Mouse (Mus musculus) myocyte (in vitro differentiated cells): Measurements from ENCODE around the gene Thyn1.

Experiments
- CEBPB ChIP-seq: IDR thresholded peaks from 2 replicates; pipeline ENCODE4 v1.6.1; 2011; ENCODE audit warnings: mild to moderate bottlenecking, moderate library complexity; ENCODE audit not compliant: poor library complexity, insufficient read depth, severe bottlenecking
- MAX ChIP-seq: IDR thresholded peaks from one replicate; pipeline ENCODE4 v1.6.1; 2011; ENCODE audit warnings: low read depth, mild to moderate bottlenecking, control low read depth
- MYOD1 ChIP-seq, 3 experiments: IDR thresholded peaks; one replicate each; pipeline ENCODE4 v1.6.1; 2011; ENCODE audit warnings: control low read depth in 2 of 3, low read depth in 2 of 3, mild to moderate bottlenecking in 2 of 3, moderate library complexity in 1 of 3; ENCODE audit not compliant: insufficient read length in 2 of 3, control insufficient read depth in 1 of 3
- POLR2A ChIP-seq: IDR thresholded peaks from one replicate; pipeline ENCODE4 v1.6.1; 2011; ENCODE audit warnings: low read depth, mild to moderate bottlenecking, control low read depth, moderate library complexity; ENCODE audit not compliant: insufficient read length
- POLR2AphosphoS2 ChIP-seq: IDR thresholded peaks from one replicate; pipeline ENCODE4 v1.6.1; 2011; ENCODE audit warnings: low read depth, control low read depth; ENCODE audit not compliant: insufficient read length
- TCF12 ChIP-seq: IDR thresholded peaks from one replicate; pipeline ENCODE4 v1.6.1; 2011; ENCODE audit warnings: mild to moderate bottlenecking, control low read depth; ENCODE audit not compliant: poor library complexity, insufficient read depth, severe bottlenecking
- TCF3 ChIP-seq: IDR thresholded peaks from one replicate; pipeline ENCODE4 v1.6.1; 2011; ENCODE audit warnings: low read depth, control low read depth; ENCODE audit not compliant: insufficient read length
- USF1 ChIP-seq: IDR thresholded peaks from one replicate; pipeline ENCODE4 v1.6.1; 2011; ENCODE audit warnings: low read depth, mild to moderate bottlenecking, control low read depth, moderate library complexity

- TF ChIP-seq POLR2A (no peak), USF1 (no peak), MAX (no peak), POLR2AphosphoS2 (no peak), TCF12 (no peak), MYOD1 (IDR thresholded peaks at IDR 0.05; ENCODE audit: control insufficient read depth in 1 of 3, insufficient read length in 2 of 3, low read depth in 2 of 3) (no peak), CEBPB (no peak), TCF3 (no peak)
Observed at GRCm38 (mm10) chr9:26997501-26997900, 2.0 kb upstream of the Thyn1 start.
